Mouse (Mus musculus) inflammation-experienced regulatory T-cells, adult 16 weeks (primary cell): ENCODE data around the gene Olfr1029. TPM values are rescaled to one million over a fixed set of nuclear protein-coding genes. Genes with fewer than 3 reads are reported as not detected.

Experiments
- polyA plus RNA-seq: library from polyadenylated mRNA; unstranded; fragments of 100-300 nt; shearing (Covaris generic); gene quantifications from one replicate; pipeline ENCODE4 v1.2.1, GENCODE M21; 2017

Olfr1029 gene
- not detected for polyA plus RNA-seq

DNA sequence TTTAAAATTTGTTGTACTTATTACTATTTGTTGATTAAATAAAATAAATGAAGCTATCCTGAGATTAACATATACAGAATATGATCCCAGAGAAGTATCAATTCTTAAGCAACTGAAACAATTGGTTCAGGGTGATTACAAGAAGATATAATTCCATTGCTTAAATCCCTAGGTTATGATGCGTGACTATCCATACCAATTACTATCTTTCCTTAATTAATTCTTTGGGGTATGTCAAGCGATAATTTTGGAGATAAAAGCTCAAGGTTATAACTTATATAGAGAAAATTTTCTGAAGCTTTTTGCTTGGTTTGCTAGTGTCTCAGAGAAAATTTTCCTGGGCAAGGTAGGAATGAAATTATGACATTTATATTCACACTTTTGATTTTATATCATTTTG lies at the start of gene Olfr1029:
Gene Olfr1029 (plus strand): TSS at position 301 of the 400 bp plus-strand sequence.

DNA sequence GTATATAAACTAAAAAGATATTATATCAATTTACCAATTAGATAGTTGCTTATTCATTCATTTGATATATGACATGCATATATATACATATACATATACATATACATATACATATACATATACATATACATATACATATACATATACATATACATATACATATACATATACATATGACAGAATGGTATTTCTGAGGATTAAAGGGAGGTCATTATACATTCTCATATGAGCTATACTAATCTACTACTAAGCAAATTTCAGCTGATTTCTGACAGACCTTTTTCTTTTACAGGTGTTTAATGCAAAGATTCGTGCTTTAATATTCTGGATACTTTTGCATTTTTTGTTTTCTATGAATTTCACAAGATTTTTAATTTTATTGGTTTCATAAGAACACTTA lies 23.6 kb upstream of the Olfr1029 start, which contains the start of gene Olfr1028:
Gene Olfr1028 (plus strand): TSS at position 301 of the 400 bp plus-strand sequence.

DNA sequence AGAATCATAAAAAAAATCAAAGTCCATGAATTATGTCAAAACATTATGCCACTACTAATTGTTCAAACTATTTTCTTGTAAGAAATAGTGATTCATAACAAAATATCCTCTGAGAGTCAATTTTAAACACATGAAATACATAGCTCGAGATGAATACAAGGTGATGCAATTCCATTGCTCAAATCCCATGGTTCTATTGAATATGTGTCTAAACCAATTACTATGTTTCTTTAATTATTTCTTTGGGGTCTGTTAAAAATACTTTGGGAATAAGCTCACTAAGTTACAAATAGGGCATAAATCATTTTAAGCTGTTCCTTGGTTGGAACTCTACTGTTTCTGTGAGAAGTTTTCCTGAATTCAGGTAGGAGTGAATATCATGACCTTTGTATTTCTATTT lies 5.3 kb downstream of the Olfr1029 start, which contains the start of gene Olfr1030:
Gene Olfr1030 (plus strand): TSS at position 301 of the 400 bp plus-strand sequence.

DNA sequence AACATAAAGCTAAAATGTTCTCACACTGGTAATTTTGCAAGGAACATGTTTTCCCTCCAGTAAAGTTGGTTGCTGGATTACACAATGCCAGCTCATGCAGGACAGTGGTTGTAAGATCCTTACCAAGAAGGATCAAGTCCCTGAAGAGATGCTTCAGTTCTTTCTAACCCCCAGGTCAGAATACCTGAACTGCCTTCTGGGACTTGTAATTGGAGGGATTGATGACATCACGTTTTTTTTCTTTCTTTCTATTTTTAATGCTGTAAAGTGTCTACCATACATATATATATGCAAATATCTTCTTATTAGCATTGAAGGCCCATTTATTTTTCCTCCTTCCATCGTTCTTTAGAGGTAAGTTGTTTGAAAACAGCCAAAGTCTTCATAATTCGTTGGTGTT lies 16.3 kb downstream of the Olfr1029 start, which contains the start of gene Olfr1031:
Gene Olfr1031 (plus strand): TSS at position 301 of the 400 bp plus-strand sequence.

DNA sequence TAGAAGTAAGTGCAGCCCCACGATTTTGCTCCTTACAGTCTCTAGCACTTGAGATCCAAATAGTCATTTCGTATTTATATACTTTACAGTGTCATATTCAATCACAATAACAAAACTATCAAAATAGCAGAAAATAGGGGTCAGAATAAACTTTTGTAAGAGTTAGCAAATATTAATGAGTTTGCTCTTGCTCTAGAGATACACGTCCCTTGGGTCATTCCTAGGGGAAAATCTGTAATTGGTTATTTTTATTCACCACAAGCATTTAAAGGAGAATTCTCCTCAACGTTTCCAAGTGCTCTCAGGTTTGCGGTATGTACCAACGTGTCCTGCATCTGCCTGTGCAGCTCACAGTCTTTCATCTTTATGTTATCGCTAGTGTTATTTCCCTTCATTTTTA lies 31.5 kb downstream of the Olfr1029 start, which contains the start of gene Olfr1032:
Gene Olfr1032 (plus strand): TSS at position 301 of the 400 bp plus-strand sequence.

DNA sequence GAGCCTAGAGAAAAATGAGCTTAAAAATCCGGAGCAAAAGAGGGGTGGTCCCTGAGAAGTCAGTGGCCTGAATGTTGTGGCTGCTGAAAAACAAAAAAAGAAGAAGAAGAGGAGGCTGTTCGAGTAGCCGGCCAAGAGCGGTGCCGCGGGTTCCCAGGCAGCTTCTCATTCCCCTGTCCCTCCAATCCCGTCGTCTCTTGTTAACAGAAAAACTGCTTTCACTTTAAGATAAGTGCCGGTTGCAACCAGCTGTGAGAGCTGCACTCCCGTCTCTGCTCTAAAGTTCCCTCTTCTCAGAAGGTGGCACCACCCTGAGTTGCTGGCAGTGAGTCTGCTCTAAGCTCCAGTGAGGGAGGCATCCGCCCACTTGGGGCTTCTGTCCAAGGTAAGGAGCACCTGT lies 46.7 kb downstream of the Olfr1029 start, which contains the start of gene Olfr1033:
Gene Olfr1033 (plus strand): TSS at position 228 of the 400 bp plus-strand sequence.

Other genes with a start within 250 kb of the Olfr1029 start
- gene Olfr1012, start 211.1 kb upstream of the Olfr1029 start, polyA plus RNA-seq, result not detected
- gene Olfr1013, start 206.8 kb upstream of the Olfr1029 start, polyA plus RNA-seq, result not detected
- not detected for gene Olfr1014, start 201.2 kb upstream of the Olfr1029 start, polyA plus RNA-seq
- not detected for gene Olfr1015, start 191.9 kb upstream of the Olfr1029 start, polyA plus RNA-seq
- not detected for gene Olfr1016, start 171.4 kb upstream of the Olfr1029 start, polyA plus RNA-seq
- gene Olfr1018, start 155.4 kb upstream of the Olfr1029 start, polyA plus RNA-seq, result not detected
- not detected for gene Olfr1019, start 128.4 kb upstream of the Olfr1029 start, polyA plus RNA-seq
- not detected for gene Olfr1020, start 126.9 kb upstream of the Olfr1029 start, polyA plus RNA-seq
- not detected for gene Olfr1022, start 105.3 kb upstream of the Olfr1029 start, polyA plus RNA-seq
- gene Olfr1023, start 88.3 kb upstream of the Olfr1029 start, polyA plus RNA-seq, result not detected
- gene Olfr1024, start 68.8 kb upstream of the Olfr1029 start, polyA plus RNA-seq, result not detected
- not detected for gene Olfr1025-ps1, start 58.7 kb upstream of the Olfr1029 start, polyA plus RNA-seq
- gene Olfr1026, start 52.3 kb upstream of the Olfr1029 start, polyA plus RNA-seq, result not detected
- gene Olfr1028, start 23.5 kb upstream of the Olfr1029 start, polyA plus RNA-seq, result not detected
- gene Olfr1030, start 5.4 kb downstream of the Olfr1029 start, polyA plus RNA-seq, result not detected
- gene Olfr1031, start 16.4 kb downstream of the Olfr1029 start, polyA plus RNA-seq, result not detected
- not detected for gene Olfr1032, start 31.6 kb downstream of the Olfr1029 start, polyA plus RNA-seq
- not detected for gene Olfr1033, start 46.7 kb downstream of the Olfr1029 start, polyA plus RNA-seq
- not detected for gene Olfr1034, start 72.0 kb downstream of the Olfr1029 start, polyA plus RNA-seq
- not detected for gene Olfr1036, start 100.1 kb downstream of the Olfr1029 start, polyA plus RNA-seq
- gene Olfr1037, start 113.5 kb downstream of the Olfr1029 start, polyA plus RNA-seq, result not detected
- gene Olfr1039, start 162.0 kb downstream of the Olfr1029 start, polyA plus RNA-seq, result not detected
- gene Olfr1040, start 172.8 kb downstream of the Olfr1029 start, polyA plus RNA-seq, result not detected
- not detected for gene Olfr1042, start 187.9 kb downstream of the Olfr1029 start, polyA plus RNA-seq
- gene Olfr1043, start 193.6 kb downstream of the Olfr1029 start, polyA plus RNA-seq, result not detected
- gene Olfr1044, start 203.9 kb downstream of the Olfr1029 start, polyA plus RNA-seq, result not detected
- gene Olfr52, start 211.8 kb downstream of the Olfr1029 start, polyA plus RNA-seq, result not detected
- not detected for gene Olfr1045, start 229.1 kb downstream of the Olfr1029 start, polyA plus RNA-seq
- gene Olfr1046, start 245.4 kb downstream of the Olfr1029 start, polyA plus RNA-seq, result not detected